Mouse (Mus musculus): ENCODE results near the gene 2010111I01Rik.

DNA sequence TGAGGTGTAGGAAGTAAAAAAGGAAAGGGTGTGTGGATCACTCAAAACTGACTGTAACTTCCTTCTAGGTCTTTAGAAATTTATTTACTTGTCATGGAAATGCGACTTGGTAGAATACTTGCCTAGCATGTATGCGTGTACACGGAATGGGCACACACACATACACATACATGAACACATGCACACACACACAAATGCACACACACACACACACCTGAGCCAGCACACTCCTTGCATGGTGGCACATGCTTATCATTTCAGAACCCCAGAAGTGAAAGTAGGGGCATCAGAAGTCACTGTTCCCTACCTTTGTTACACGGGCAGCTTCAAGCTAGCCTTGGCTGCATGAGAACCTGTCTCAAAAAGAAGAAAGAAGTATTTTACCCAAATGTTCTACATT, 311.7 kb downstream of the 2010111I01Rik start:
- TF ChIP-seq CTCF (IDR thresholded peaks at IDR 0.05; ENCODE audit: control insufficient read depth, insufficient read depth, insufficient replicate concordance, low read depth, low read length): no peak
- TF ChIP-seq POLR2A (IDR thresholded peaks at IDR 0.05; ENCODE audit: control insufficient read depth, low read depth, low read length): no peak
